Comparison of ENCODE assay signal across 18 mouse cellular contexts in the genomic region with DNA sequence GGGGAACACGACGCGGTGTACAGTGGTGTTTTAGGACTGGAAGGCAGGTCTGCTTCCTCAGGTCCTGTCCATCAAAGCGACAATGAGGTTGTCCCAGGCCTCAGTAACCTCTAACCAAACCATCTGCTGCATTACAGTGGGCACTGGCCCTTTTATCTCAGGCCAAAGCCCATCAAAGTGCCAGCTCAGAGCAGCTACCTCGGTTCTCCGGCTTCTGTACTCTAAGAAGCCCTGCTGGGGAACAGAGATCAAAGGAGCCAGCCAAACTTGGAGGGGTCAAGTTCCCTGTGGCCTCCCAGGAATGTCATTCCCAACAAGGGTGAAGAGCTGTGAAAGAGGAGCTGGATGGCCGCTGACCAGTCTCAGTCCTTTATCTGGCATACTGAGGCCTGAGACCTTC. TPM values are rescaled to one million over a fixed set of nuclear protein-coding genes. Genes with fewer than 3 reads are reported as not detected.
DNase-seq lines count a peak whose midpoint lies in the region; ATAC-seq lines count a peak whose summit lies in the region.
"Had no signal": no experiment of that assay in that cellular context is flagged by ENCODE, and none has a peak within 500 bp of the region (broad histone marks: within the 10 kb centered on the region; RNA-seq: fewer than 3 reads in every experiment).

No protein-coding gene starts in this region.

- H3K4me3 ChIP-seq in kidney, embryonic 15.5 days (replicated peaks): no peak overlapping the region
- H3K4me3 ChIP-seq in forebrain, embryonic 15.5 days: no peak overlapping the region
- H3K4me3 ChIP-seq: heart, embryonic 15.5 days; hindbrain, embryonic 10.5 days; midbrain, embryonic 10.5 days had no signal

- H3K36me3 ChIP-seq in kidney, embryonic 15.5 days: no peaks in the 10 kb centered on the region
- H3K36me3 ChIP-seq in forebrain, embryonic 15.5 days: no peaks in the 10 kb centered on the region
- H3K36me3 ChIP-seq: heart, embryonic 15.5 days; hindbrain, embryonic 10.5 days; midbrain, embryonic 10.5 days had no signal

- H3K4me2 ChIP-seq in kidney, embryonic 15.5 days: no peak overlapping the region
- H3K4me2 ChIP-seq in forebrain, embryonic 15.5 days (replicated peaks): no peak overlapping the region
- H3K4me2 ChIP-seq: heart, embryonic 15.5 days; liver, embryonic 11.5 days had no signal

- H3K9me3 ChIP-seq in kidney, embryonic 15.5 days (replicated peaks): no peaks in the 10 kb centered on the region
- no peaks in the 10 kb centered on the region for H3K9me3 ChIP-seq in forebrain, embryonic 15.5 days
- H3K9me3 ChIP-seq: heart, embryonic 15.5 days; hindbrain, embryonic 10.5 days; midbrain, embryonic 10.5 days had no signal

- intact Hi-C loops in gastrocnemius, postnatal 14 days (cut with DNase I; ENCODE audit: low total_unique reads): no loop called here

- ATAC-seq in kidney, embryonic 15.5 days (replicated peaks; ENCODE audit: low FRiP score): peak; percentile 22; the same call in 1 of the 2 replicates
- ATAC-seq in forebrain, embryonic 15.5 days (replicated peaks): no peak
- ATAC-seq: forebrain, postnatal 0 days had no signal

- peak; percentile 79 for DNase-seq in gastrocnemius, adult 18-20 months (ENCODE audit: low spot score)
- no peak for DNase-seq in gastrocnemius, postnatal 4 days (ENCODE audit: low spot score in 2 of 2)
- DNase-seq in kidney, postnatal 36 days: no peak
- peak; percentile 60 for DNase-seq in gastrocnemius, postnatal 14 days
- no peak for DNase-seq in layer of hippocampus, adult 9-11 months
- DNase-seq: cerebellum, adult 8-10 months; forebrain, postnatal 0 days; kidney, adult 18-20 months; lung, adult 2 months; lung, postnatal 4 days; retina, postnatal 1 day had no signal

- H3K9ac ChIP-seq in kidney, embryonic 15.5 days: no peak overlapping the region
- H3K9ac ChIP-seq in forebrain, embryonic 15.5 days (replicated peaks): no peak overlapping the region
- H3K9ac ChIP-seq: forebrain, postnatal 0 days; heart, embryonic 15.5 days had no signal

- WGBS in kidney, embryonic 15.5 days: 60% methylated on average over 7 of the region's 7 CpGs
- WGBS in forebrain, embryonic 15.5 days: 75% methylated on average over 7 of the region's 7 CpGs

- H3K27me3 ChIP-seq in kidney, embryonic 15.5 days: 0 out of 2 replicates have a peak, but pooled peaks cover 3% of the 10 kb centered on the region
- H3K27me3 ChIP-seq in forebrain, embryonic 15.5 days: no peaks in the 10 kb centered on the region
- H3K27me3 ChIP-seq: heart, embryonic 15.5 days had no signal

- H3K4me1 ChIP-seq in kidney, embryonic 15.5 days: peaks cover 16% of the 10 kb centered on the region
- no peaks in the 10 kb centered on the region for H3K4me1 ChIP-seq in forebrain, embryonic 15.5 days

- no peak overlapping the region for H3K27ac ChIP-seq in kidney, embryonic 15.5 days
- H3K27ac ChIP-seq in forebrain, embryonic 15.5 days (replicated peaks): no peak overlapping the region
- H3K27ac ChIP-seq: heart, embryonic 15.5 days; hindbrain, embryonic 10.5 days; midbrain, embryonic 10.5 days; stomach, postnatal 0 days had no signal

RNA-seq across cellular contexts. Expression of a gene that starts 11.6 kb away (rescaled TPM):
- 10 to 100 TPM; 71.6 to 89.3 TPM for total RNA-seq in gastrocnemius, adult 18-20 months (2021)
- 100 to 1,000 TPM; 122 to 125 TPM for total RNA-seq in gastrocnemius, postnatal 4 days (2021)
- 15.8 and 16.6 TPM in 2 replicates for polyA plus RNA-seq in kidney, embryonic 15.5 days (2015; fragmentation: Nextera tagmentation; extraction: Ambion mirVana)
- 10 to 100 TPM; 71.6 to 76.3 TPM for total RNA-seq in gastrocnemius, postnatal 14 days (2021)
- 15.1 and 16.9 TPM in 2 replicates for polyA plus RNA-seq in forebrain, embryonic 15.5 days (2015; fragmentation: Nextera tagmentation; extraction: Ambion mirVana)

Comparison
In these comparisons a context has a peak if more than half of its experiments do, and no peak if none do; other contexts are left out.
1. DNase-seq: peak in gastrocnemius, adult 18-20 months (single experiment) and gastrocnemius, postnatal 14 days (single experiment); none in gastrocnemius, postnatal 4 days (0 of 2), kidney, postnatal 36 days (0 of 2) and layer of hippocampus, adult 9-11 months (single experiment).